Mouse (Mus musculus): ENCODE results near the gene Agbl4. TPM values are rescaled to one million over a fixed set of nuclear protein-coding genes. Genes with fewer than 3 reads are reported as not detected.
"Not testable (repeated sequence)": the region's sequence is repeated elsewhere in the genome, so short reads cannot be mapped to it uniquely, and the experiment has no call there.

Gene Agbl4
- total RNA-seq, 2 experiments from 2014 or later = 0.28 to 0.34 TPM

DNA sequence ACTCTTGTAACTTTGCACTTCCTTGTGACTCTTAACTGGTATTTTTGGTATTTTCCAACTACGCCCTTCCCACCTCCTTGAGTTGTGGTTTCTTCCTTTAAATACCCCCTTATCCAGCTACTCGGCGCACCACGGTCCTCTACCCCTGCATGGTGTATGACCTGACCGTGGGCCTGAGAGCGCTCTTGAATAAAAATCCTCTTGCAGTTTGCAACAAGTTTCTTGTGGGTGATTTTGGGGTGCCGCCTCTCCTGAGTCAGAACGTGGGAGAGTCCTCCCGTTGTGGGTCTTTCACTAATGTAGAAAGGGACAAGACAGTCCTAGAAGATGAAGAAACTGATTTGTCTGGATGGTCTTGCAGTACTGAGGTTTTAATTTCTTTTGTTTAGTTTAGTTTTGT lies 822.1 kb downstream of the Agbl4 start:
- intact Hi-C loops (cut with DNase I); DNase-seq (ENCODE audit: low spot score): not testable (repeated sequence)

DNA sequence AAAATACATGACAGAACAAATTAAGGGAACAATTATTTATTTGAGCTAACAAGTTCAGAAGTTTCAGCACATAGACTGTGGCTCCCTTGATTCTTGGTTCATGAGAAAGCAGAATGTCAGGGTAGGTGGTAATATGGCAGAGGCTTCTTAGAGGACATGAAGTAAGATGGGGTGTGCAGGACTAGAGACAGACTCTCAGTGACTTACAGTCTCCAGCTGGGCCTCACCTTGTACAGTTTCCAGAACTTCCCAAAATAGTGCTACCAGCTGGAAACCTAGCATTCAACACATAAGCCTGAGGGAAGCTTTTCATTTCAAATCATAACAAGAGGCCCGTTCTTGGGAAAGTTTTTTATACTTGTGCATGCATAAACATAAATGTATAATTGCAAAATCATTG lies 836.4 kb downstream of the Agbl4 start:
- DNase-seq (ENCODE audit: low spot score) = no peak
- intact Hi-C loops (cut with DNase I) = no loop called here

DNA sequence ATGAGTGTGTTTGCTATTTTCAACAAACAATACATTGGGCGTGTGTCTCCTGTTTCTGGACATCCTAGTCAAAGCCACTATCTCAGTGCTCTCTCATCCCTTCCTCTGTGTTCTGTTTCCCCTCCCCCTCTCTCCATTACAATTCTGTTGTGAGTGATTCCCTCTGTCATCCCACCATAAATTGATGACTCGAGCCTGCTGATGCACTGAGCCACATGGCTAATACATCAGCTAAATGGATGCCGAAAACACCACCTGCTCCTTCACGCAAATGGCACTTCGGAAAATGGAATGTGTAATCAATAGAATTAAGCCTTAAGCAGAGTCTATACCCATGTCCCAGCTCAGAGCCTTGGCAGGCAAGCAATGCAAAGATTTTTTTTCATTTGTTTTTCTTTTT lies 854.5 kb downstream of the Agbl4 start:
- intact Hi-C loops (cut with DNase I) = no loop called here
- DNase-seq (ENCODE audit: low spot score) = no peak

GRCm38 (mm10) chr4:111255499-111255898 lies 858.0 kb downstream of the Agbl4 start:
- intact Hi-C loops (cut with DNase I) = no loop called here
- no peak for DNase-seq (ENCODE audit: low spot score)

GRCm38 (mm10) chr4:111256931-111257330 lies 859.5 kb downstream of the Agbl4 start:
- no peak for DNase-seq (ENCODE audit: low spot score)
- intact Hi-C loops (cut with DNase I) = no loop called here

DNA sequence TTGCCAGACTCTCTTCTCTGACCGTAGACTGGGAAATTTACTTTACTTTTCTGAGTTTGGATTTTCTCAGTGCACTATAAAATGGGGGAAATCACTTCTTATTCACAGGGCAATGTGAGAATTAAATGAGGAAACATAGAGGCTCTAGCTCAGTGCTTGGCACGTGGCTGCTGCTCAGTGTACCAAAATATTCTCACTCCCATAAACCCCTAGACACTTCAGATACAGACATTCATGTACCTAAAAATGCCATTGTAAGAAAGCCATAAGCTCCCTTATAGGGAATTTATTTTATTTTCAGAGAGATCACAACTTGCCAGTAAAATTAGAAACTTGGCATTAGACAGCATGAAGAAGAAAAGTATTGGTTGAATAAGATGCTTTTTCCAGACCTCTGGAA lies 883.5 kb downstream of the Agbl4 start:
- DNase-seq (ENCODE audit: low spot score) = no peak
- intact Hi-C loops (cut with DNase I) = no loop called here

DNA sequence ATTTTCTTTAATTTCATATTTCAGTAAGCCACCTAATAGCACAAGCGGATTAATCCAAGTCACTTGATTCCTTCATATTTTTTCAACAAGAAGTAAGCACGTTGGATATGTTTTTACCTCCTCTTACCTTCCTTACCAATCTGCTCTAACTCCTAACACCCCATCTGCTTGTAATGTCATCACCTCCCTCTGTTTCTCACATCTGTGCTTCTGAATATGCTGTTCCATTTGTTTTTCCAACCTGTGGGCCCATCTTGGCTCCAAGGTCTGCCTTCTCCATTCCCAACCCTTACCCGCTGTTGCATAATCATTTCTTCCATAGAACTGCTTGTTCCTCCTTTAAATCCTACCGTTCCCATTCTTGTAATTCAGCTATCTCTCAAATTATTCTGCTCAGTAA lies 884.4 kb downstream of the Agbl4 start:
- no peak for DNase-seq (ENCODE audit: low spot score)
- intact Hi-C loops (cut with DNase I) = no loop called here

- intact Hi-C loops (cut with DNase I) = no loop called here
- DNase-seq (ENCODE audit: low spot score) = no peak
These were observed 887.2 kb downstream of the Agbl4 start for GRCm38 (mm10) chr4:111284625-111285024.

- no peak for DNase-seq (ENCODE audit: low spot score)
- intact Hi-C loops (cut with DNase I) = no loop called here
These were observed 897.2 kb downstream of the Agbl4 start for GRCm38 (mm10) chr4:111294528-111295241.

DNA sequence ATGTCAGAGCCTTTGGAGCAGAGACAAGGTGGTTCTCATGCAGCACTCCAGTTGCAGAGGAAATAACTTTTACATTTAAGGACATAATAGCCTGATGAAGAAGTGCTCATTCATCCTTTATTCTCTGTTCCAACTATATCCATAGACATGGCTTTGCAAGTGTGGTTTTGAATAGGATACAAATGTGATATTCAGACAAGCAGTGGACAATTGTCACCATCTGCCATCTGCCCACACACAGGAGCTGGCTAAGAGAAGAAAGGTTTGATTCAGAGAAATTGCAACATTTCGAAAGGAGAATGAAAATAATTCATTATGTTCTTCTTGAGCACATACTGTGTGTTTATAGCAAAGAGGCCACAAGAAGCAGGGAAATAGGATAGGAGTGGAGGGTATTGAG lies 909.1 kb downstream of the Agbl4 start:
- intact Hi-C loops (cut with DNase I) = no loop called here
- DNase-seq (ENCODE audit: low spot score) = no peak

DNA sequence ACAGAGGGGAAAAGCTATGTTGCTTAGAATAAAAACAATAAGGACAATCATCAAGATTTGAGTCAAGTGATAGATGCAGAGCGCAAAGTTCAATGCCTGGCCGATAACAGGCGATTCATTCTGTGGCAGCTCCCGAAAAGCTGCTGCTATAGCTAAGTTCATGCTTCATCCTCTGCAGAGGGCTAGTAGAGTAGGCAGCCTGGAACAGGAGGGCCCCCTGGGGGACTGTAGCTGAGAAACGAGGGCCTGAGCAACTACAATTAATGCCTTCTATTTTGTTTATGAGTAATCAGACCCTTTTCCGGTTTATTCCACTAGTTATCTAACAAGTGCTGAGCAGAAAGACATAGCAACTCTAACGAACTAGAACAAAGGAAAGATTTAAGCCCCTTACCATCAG lies 909.7 kb downstream of the Agbl4 start:
- intact Hi-C loops (cut with DNase I) = no loop called here
- DNase-seq (ENCODE audit: low spot score) = no peak

- intact Hi-C loops (cut with DNase I) = no loop called here
- DNase-seq (ENCODE audit: low spot score) = no peak
These were observed 910.2 kb downstream of the Agbl4 start for GRCm38 (mm10) chr4:111307633-111308032.

- no peak for DNase-seq (ENCODE audit: low spot score)
- intact Hi-C loops (cut with DNase I) = no loop called here
These were observed 911.3 kb downstream of the Agbl4 start for GRCm38 (mm10) chr4:111308572-111309288.

DNA sequence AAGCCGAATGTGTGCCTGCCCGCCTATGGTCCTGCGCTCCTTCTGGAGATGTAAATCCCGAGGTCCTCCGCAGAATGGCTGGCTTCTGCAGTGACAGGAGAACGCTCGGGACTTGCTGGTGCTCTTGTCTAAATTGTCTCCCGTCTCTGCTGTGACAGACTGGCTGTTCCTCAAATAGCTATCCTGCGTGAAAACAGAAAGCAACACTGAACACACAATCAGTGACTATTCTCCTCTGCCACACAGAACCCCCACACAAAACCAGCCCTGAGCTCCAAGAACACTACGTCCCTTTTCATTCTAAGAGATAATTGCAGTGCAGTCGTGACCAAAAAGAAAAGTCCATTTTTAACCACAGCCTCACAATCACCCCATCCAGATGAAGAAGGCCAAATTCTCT lies 929.6 kb downstream of the Agbl4 start:
- DNase-seq (ENCODE audit: low spot score) = no peak
- intact Hi-C loops (cut with DNase I) = no loop called here

DNA sequence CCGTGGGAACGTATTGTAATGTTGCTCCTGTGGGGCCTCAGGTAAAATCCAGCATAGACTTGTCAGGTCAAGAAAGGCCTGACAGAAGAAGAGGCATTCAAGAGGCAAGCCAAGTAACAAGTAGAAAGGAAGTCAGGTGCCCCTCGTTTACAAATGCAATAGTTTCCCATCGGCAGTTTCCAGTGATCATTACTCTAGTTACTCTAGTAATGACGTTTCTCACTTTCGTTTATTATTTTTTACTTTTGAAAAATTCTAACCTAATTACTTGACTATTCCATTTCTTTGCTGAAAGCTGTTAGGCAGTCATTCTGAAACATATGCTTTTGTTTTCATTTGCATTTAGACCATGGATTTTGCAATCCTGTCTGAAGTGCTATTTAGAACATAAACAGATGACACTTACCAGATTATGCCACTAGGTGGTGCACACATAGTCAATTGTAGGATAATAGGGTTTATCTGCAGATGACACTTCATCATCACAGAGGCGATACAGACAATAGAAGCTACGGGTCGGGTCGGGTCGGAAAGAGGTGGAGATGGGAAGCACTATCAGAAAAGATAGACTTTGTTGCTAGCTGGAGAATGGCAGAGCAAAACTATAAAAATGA lies 930.4 kb downstream of the Agbl4 start:
- no peak for DNase-seq (ENCODE audit: low spot score)
- intact Hi-C loops (cut with DNase I) = loop anchor here (1.0 to 2.0 kb wide), 2 partner anchors 165 to 298 kb away; no protein-coding TSS in a partner anchor

DNA sequence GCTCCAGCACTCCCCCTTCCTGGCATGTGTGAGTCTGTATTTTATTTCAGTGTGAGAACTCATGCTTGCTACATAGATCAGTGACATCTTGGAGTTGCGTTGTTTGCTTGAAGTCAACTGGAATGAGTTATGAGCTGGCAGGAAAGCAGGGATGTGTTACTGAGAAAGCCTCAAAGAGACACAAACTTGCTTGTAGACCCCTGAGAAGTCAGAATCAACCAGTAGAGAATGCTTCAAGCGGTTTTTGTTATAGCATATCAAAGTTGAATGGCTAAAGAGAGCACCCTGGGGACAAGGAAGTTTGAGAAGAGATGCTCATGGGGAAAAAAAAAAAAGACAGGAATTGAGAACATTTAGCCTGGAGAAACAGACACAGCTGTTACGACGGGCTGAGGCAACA lies 932.0 kb downstream of the Agbl4 start:
- intact Hi-C loops (cut with DNase I) = loop anchor here (2.0 kb wide), 1 partner anchor 163 kb away; no protein-coding TSS in a partner anchor
- no peak for DNase-seq (ENCODE audit: low spot score)

DNA sequence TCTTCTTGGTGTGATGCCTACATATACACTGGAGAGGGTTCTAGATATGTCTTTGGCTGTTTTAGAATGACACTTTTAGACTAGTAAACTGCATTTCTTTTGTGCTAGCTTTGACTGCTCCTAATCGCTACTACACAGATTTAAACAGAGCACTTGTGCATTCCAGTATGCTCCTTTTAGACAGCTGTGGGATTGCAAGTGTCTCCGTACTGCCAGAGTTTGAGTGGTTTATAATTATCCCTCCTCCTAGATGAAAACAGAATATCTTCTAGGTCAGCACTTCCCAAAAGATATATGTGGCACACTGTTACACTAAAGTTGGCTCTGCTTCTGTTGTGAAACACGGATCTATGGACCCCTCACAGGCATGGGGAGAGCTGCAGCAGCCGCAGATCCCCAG lies 935.4 kb downstream of the Agbl4 start:
- no peak for DNase-seq (ENCODE audit: low spot score)
- intact Hi-C loops (cut with DNase I) = no loop called here

- intact Hi-C loops (cut with DNase I) = no loop called here
- DNase-seq (ENCODE audit: low spot score) = no peak
These were observed 952.5 kb downstream of the Agbl4 start for GRCm38 (mm10) chr4:111349965-111350364.

DNA sequence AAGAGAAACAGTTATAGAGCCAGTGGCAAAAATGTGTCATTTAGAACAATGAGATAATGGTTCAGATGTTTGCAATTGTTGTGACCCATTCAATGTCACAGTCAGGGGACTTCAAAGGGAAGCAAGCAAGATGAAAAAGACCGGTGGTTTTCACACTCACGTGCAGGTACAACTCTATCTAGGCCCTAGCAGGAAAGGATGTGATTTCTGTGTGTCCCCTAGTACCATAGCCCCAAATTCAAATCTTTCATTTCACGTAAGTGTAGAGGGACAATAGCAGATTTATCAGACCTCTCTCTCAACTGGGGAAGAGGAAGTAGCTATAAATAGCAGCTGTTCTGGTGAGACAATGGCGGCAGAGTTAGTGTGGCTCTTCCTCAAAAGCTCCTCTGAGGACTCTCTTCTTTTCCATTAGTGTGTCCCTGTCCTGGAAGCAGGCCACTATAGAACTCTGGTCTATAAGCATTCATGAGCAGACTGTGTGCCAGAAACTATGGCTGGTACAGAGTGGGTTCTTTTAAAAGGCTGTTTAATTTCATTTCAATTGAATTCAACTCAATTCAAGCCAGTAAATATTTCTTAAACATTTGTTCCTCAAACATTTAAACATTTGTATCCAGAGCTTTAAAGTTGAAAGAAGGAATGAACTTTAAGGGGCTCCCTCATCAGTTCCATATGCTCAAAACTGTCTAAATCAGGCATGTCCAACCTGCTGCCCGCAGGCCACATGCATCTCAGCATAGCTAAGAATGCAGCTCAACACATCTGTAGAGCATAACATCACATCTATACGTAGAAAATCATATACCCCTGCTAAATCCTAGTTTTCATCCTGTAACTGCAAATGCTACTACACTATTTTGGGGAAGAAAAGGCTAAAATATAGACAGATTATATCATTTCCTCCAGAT lies 953.4 kb downstream of the Agbl4 start:
- no peak for DNase-seq (ENCODE audit: low spot score)
- intact Hi-C loops (cut with DNase I) = no loop called here

DNA sequence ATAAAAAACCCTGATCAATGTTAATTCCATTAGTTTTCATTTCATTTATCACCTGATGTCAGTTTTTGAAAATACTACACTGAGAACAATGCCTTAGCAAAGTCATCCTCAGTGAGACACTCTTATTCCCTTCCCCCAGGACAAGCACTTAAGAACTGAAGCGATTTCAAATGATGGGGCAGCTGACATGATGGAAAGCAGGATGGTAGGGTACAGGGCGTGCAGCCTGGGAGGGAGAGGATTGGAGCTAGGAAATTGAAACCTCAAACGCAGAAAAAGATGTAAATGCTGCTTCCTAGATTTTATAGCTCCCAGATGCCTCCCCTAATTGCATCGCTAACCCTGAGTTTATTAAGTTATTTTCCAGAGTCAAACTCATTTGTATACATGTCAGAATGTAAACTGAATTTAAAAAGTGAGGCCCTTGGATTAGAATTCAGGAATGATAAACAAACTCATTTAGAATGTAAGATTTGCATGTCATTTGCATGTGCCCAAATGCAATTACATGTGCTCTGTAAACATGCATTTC lies 959.2 kb downstream of the Agbl4 start:
- DNase-seq (ENCODE audit: low spot score) = no peak
- intact Hi-C loops (cut with DNase I) = no loop called here
